Mouse (Mus musculus) spleen, postnatal 36 days (tissue): ENCODE measurements around the gene Tsc2.

Experiments
- DNase-seq, 2 experiments: peaks; one replicate each; pipeline ENCODE4 v3.0.0; 2022; ENCODE audit warnings: low spot score in 2 of 2, mixed read lengths in 1 of 2

Gene Tsc2

DNA sequence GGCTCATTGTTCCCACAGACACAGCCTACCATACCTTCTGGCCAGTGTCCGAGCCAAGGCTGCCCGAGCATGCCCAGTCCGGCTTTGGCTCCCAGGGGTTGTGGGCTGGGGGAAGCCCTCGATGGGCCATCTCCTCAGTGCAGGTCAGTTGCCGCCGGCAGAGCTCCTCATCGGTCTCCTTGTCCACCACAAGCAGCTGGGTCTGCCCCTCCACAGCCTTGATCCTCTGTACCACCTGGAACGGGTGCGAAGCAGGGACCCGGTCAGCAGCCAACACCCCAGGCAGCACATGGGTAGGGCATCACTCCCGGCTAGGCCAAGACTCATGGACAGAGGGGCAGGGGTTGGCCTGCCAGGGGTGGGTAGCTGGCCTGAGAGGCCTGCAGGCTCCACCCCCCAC is 15.1 kb upstream of the Tsc2 start:
- DNase-seq = no peak

DNA sequence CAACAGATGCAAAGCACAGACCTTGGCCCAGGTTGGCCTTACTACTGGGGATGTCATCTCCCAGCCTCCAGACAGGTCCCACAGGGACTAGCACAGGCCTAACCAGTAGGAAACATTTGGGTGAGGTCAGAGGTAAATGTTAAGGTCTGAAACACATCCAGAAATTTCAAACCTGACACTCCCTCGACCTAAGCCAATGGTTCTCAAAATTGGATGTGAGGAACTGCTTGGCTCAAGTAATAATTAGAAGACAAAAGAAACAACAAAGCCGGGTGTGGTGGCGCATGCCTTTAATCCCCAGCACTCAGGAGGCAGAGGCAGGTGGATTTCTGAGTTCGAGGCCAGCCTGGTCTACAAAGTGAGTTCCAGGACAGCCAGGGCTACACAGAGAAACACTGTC is 14.0 kb upstream of the Tsc2 start:
- no peak for DNase-seq

GRCm38 (mm10) chr17:24645916-24646315 is 13.5 kb upstream of the Tsc2 start:
- no peak for DNase-seq

DNA sequence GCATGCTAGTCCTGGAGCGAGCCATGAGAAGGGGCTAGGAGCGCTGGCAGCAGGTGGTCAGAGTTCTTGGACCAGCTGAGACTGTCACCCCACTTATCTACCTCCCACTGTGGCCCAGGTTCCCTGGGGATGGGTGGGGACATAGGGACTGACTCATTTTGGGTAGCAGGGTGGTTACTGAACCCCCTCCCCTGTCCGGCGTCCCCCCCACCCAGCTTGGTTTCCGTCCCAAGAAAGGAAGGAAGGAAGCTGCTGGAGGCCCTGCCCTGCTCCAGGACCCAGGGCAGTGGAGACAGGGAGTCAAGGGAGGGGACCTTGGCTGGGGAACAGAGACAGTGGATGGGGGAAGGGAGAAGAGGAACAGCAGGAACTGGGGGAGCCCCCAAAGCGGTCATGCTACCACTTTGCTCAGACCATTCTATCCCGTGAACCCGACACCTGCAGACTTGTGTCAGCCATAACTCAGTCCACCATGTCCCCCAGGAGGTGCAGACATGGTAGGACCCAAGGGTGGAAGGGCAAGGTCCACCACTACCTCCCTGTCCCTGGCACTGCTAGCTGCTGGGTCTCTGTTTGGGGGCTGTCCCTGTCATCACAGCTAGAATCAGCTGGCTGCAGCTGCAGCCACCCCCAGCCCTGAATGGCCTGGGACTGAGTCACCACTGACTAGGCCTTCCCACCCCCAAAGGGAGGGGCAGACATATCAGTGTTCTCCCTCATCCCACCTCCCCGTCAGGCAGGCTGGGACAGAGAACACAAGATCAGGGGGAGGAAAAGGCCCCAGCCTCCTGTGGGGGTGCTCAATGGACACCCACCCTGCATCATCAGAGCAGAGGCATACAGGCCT is 12.7 kb upstream of the Tsc2 start:
- DNase-seq = no peak

DNA sequence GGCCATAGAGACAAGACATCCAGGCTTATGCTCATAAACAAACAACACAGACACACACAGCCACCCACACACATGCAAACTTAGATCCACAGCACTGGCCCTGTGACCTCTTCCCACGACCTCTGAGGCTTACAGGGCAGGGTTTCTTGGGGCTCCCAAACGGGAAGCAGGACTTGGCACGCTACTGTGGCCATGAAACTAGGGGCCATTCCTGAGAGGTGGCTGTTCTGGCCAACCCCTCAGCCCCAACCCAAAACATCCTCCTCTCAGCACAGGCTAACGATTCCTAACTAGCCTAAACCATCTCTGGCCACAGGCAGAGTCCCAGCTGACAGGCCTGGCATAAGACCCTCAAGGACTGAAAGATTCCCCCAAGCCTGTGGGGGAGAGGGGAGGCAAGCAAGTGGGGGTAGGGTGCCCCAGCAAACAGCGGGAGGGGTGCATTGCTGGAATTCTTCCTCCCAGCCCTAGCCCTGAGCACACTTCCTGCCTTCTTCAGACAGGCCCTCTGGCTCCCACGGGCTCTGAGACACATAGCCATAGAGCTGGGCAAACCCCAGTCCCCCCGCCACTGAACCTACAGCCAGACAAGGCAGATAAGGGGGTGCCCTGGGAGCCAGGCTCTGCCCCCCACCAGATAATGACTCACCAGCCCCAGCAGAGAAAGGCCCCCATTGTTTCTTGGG is 11.7 kb upstream of the Tsc2 start:
- DNase-seq = no peak

DNA sequence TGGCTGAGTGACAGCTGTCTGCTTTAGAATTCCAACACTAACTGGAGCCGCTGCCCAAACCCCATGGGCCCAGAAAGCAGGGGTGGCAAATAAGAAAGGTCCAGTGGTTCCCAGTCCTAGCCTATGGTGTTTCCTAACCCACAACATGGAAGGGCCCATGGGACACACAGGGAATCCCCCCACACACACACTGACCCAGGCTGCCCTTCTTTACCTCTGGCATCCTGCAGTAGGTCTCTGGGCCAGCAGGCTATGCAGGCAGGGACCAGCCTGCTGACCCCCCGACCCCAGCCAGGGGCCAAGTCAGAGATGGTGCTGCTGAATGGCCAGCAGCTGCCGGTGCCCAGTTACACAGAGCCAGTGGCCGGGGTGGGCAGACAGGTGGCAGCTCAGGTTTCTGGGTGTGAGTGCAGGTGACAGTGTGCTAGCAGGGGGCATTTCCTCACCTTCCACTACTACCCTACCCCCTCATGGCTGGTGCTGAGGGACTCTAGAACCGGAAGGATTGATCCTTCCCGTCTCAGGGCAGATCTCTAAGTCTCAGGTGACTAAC is 10.4 kb upstream of the Tsc2 start:
- DNase-seq = no peak

DNA sequence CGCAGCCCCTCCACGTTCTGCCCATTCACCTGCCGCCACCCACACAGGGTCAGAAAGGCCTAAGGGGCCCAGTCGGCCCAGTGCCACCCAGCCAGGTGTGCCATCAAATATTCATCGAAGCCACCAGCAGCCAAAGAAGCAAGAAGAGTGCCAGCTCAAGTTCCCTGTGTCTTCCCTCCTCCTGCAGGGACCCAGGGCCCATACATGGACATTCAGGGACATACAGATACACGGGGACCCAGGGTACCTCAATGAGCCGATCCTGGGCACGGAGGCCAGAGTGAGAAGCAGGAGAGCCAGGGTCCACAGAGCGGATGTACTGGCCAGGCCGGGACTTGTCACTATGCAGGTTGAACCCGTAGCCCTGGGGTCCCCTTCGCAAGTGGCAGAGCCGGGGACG is 9.5 kb upstream of the Tsc2 start:
- no peak for DNase-seq

DNA sequence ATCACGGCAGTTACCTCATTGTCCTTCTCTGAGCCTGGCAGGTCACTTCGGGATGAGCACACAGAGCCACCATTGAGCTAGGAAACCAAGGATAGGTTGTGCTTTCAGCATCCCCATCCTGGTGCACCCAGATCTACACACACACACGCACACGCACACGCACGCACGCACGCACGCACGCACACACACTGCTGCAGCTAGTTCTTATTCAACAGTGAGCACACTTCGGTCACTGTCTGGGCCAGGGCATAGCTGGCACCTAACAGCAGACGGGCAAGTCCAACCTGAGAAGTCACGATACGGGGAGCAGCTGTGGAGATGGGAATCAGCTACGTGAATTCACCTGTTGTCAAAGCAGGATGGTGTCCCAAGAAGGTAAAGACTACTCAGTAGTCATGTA is 8.2 kb upstream of the Tsc2 start:
- no peak for DNase-seq

DNA sequence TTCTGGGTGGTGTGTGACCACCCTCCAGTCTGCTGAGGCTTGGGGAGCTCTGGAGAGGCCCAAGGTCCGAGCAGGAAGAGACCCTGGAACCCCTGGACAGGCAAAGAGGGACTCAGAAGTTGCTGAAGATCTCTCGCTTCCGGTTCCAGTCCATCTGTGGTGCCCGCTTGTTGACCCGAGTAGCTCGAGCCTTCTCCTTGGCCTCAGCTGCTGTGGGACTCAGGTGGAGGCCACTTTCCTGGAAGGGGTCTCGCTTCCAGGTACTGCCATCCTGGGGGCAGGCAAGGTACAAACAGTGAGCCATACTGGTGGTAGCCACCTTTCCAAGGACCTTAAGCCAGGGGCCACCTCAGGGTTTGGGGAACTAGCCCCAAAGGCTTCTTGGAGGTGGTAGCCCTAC is 7.7 kb upstream of the Tsc2 start:
- DNase-seq = no peak

- no peak for DNase-seq
These were observed 7.2 kb upstream of the Tsc2 start for GRCm38 (mm10) chr17:24639571-24639988.

DNA sequence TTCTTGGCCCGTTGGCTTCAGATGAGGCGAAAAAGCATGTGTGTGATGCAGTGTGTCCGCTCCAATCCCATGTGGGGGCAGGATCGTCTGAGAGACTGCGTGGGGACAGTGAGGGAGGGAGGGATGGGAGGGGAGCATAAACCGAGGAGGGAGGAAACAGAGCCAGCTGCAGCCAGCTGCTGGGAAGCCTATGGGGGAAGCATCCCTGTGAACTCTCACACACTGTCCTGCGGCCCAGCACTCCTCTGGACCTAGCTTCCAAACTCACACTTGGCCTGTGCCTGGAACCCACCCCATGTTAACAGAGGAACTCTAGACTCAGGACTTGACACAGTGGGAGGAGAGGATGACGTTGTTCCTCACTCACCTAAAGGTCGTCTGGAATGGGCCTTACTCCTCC is 6.4 kb upstream of the Tsc2 start:
- no peak for DNase-seq

- DNase-seq = no peak
These were observed 5.8 kb upstream of the Tsc2 start for GRCm38 (mm10) chr17:24638214-24638613.

GRCm38 (mm10) chr17:24636781-24637481 is 4.5 kb upstream of the Tsc2 start:
- no peak for DNase-seq

- no peak for DNase-seq
These were observed 3.3 kb upstream of the Tsc2 start for GRCm38 (mm10) chr17:24635694-24636093.

- no peak for DNase-seq
These were observed 2.6 kb upstream of the Tsc2 start for GRCm38 (mm10) chr17:24635024-24635423.

- DNase-seq = no peak
These were observed 1.4 kb upstream of the Tsc2 start for GRCm38 (mm10) chr17:24633831-24634230.

GRCm38 (mm10) chr17:24632813-24633449 is 501 bp upstream of the Tsc2 start:
- DNase-seq = peak in 1 of 2 experiments; percentile 35

GRCm38 (mm10) chr17:24630072-24630471 is 2.4 kb downstream of the Tsc2 start:
- DNase-seq = no peak

DNA sequence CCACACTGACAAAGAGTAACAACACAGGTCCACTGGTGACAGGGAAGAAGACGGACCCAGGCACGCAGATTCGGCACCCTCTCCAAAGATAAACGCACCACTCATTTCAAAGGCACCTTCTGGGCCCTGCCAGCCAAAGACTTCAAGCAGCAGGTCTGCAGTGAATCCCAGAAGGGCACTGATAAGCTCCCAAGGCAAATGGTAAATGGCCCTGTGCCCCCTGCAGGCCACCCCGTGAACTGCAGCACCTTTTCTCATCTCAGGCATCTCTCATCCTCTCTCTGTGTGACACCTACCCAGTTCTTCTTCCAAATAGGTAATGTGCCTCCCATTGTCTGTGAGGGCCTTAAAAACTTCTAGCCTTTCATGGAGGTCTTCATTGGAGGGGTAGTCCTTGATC is 3.8 kb downstream of the Tsc2 start:
- peak; percentile 61 to 66 for DNase-seq

GRCm38 (mm10) chr17:24625472-24625871 is 7.0 kb downstream of the Tsc2 start:
- no peak for DNase-seq

DNA sequence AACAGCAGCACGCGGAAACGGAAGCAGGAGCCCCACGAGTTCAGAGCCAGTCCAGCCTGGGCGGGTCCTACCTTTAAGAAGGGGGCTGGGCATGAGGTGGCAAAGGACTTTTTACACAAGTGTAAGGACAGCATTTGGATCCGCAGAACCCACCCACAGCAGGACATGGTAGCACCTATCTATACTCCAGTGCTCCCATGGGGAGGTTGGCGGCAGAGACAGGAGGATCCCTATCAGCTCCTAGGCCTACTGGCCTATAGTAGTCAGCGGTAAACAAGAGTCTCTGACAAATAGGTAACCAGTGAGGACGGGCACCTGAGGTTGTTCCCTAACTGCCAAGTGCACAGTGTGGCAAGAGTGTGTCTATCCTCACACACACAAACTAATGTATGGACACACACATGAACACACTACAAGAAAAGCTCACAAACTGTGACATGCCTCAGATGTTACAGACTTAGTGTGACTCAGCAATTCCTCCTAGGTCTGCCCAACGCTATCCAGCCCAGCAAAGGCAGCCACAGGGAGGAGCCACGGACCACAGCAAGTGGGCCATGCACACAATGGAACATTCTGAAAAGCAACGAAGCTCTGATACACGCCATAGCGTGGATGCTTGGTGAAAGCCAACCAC is 14.8 kb downstream of the Tsc2 start:
- DNase-seq = peak; percentile 19 to 27
